Comparison of ENCODE assay signal across 8 mouse cellular contexts in the genomic region with DNA sequence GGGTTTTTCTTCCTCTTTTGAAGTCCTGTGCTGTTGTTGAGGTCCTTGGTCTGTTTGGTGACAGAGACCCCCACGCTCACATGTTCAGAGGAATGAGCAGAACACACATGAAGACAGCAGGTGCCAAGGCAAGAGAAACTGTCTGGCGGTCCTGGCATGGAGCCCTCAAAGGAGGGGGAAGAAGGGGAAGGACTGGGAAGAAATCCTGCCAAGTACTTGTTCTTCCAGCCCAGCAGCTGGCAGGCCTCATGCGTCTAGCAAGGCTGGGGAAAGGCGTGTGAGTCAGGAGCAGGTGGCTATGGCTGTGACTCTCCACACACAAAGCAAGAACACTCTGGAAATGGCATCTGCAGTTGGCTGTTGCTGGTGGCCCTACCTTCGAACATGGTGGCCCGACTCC. TPM values are rescaled to one million over a fixed set of nuclear protein-coding genes. Genes with fewer than 3 reads are reported as not detected.
DNase-seq lines count a peak whose midpoint lies in the region; ATAC-seq lines count a peak whose summit lies in the region.

No protein-coding gene starts in this region.

- no peak overlapping the region for H3K9ac ChIP-seq in forebrain, embryonic 16.5 days (replicated peaks; ENCODE audit: low read depth, low read length)
- no peak overlapping the region for H3K9ac ChIP-seq in neural tube, embryonic 15.5 days (replicated peaks)

- peaks cover 9% of the 10 kb centered on the region for H3K4me1 ChIP-seq in forebrain, embryonic 16.5 days (replicated peaks; ENCODE audit: control insufficient read depth, insufficient read depth, low read length)
- no peaks in the 10 kb centered on the region for H3K4me1 ChIP-seq in neural tube, embryonic 15.5 days

- no peaks in the 10 kb centered on the region for H3K27me3 ChIP-seq in forebrain, embryonic 16.5 days (replicated peaks; ENCODE audit: control insufficient read depth, insufficient read depth, low read length)
- no peaks in the 10 kb centered on the region for H3K27me3 ChIP-seq in neural tube, embryonic 15.5 days (replicated peaks)

- peak; percentile 79 for DNase-seq in layer of hippocampus, adult 11-12 months (ENCODE audit: low spot score)
- DNase-seq in layer of hippocampus, adult 9-10 months (ENCODE audit: low spot score), result no peak
- DNase-seq in layer of hippocampus, adult 18-20 months (ENCODE audit: low spot score in 2 of 2), result peak; percentile 75 to 76
- peak; percentile 75 for DNase-seq in lung, postnatal 14 days

- peak overlapping the region; percentile 18; the same call in 1 of the 2 replicates for H3K27ac ChIP-seq in forebrain, embryonic 16.5 days (ENCODE audit: low read length)
- H3K27ac ChIP-seq in neural tube, embryonic 15.5 days (replicated peaks), result no peak overlapping the region

- WGBS in forebrain, embryonic 16.5 days, result 35% methylated on average over 6 of the region's 6 CpGs
- 74% methylated on average over 6 of the region's 6 CpGs for WGBS in neural tube, embryonic 15.5 days

- H3K9me3 ChIP-seq in forebrain, embryonic 16.5 days (ENCODE audit: control insufficient read depth, low read length), result no peaks in the 10 kb centered on the region
- no peaks in the 10 kb centered on the region for H3K9me3 ChIP-seq in neural tube, embryonic 15.5 days (replicated peaks)

- no peak overlapping the region for H3K4me3 ChIP-seq in forebrain, embryonic 16.5 days (replicated peaks; ENCODE audit: low read length)
- no peak overlapping the region for H3K4me3 ChIP-seq in neural tube, embryonic 15.5 days (replicated peaks)

- peak; percentile 92 for ATAC-seq in forebrain, embryonic 16.5 days
- no peak for ATAC-seq in CD4-positive, CD25-positive, alpha-beta regulatory T cell, adult 4 months
- ATAC-seq in neural tube, embryonic 15.5 days (ENCODE audit: low FRiP score), result no peak
- ATAC-seq in erythroblast, adult 5-6 weeks (replicated peaks; ENCODE audit: low FRiP score, poor library complexity, severe bottlenecking), result no peak

- H3K4me2 ChIP-seq in forebrain, embryonic 16.5 days (ENCODE audit: low read length), result no peak overlapping the region
- no peak overlapping the region for H3K4me2 ChIP-seq in neural tube, embryonic 15.5 days

- H3K36me3 ChIP-seq in forebrain, embryonic 16.5 days (ENCODE audit: control insufficient read depth, insufficient read depth), result no peaks in the 10 kb centered on the region
- peaks cover 8% of the 10 kb centered on the region for H3K36me3 ChIP-seq in neural tube, embryonic 15.5 days

RNA-seq across cellular contexts. Expression of a gene that starts 12.3 kb away (rescaled TPM):
- polyA plus RNA-seq in forebrain, embryonic 16.5 days (2015; fragmentation: Nextera tagmentation; extraction: Ambion mirVana), result 0.83 and 1.5 TPM in 2 replicates
- total RNA-seq in layer of hippocampus, adult 18-20 months (2021), result 10 to 100 TPM; 12.6 to 13.4 TPM
- not detected for polyA plus RNA-seq in CD4-positive, CD25-positive, alpha-beta regulatory T cell, adult 4 months (2017; shearing (Covaris generic))
- 1.0 and 1.2 TPM in 2 replicates for polyA plus RNA-seq in neural tube, embryonic 15.5 days (2015; fragmentation: Nextera tagmentation; extraction: Ambion mirVana)
- not detected in 2 replicates for total RNA-seq in erythroblast, adult 5-6 weeks (2015; ENCODE audit: low replicate concordance)
- not detected in 2 replicates for total RNA-seq in erythroblast, adult 5-6 weeks (2017; ENCODE audit: low replicate concordance)

RNA-seq across cellular contexts. Expression of a gene that starts 13.7 kb away (rescaled TPM):
- 4.2 and 4.4 TPM in 2 replicates for polyA plus RNA-seq in forebrain, embryonic 16.5 days (2015; fragmentation: Nextera tagmentation; extraction: Ambion mirVana)
- 10 to 100 TPM; 87.9 to 90.5 TPM for total RNA-seq in layer of hippocampus, adult 18-20 months (2021)
- not detected for polyA plus RNA-seq in CD4-positive, CD25-positive, alpha-beta regulatory T cell, adult 4 months (2017; shearing (Covaris generic))
- polyA plus RNA-seq in neural tube, embryonic 15.5 days (2015; fragmentation: Nextera tagmentation; extraction: Ambion mirVana), result 6.3 and 7.5 TPM in 2 replicates
- not detected in 2 replicates for total RNA-seq in erythroblast, adult 5-6 weeks (2015; ENCODE audit: low replicate concordance)
- total RNA-seq in erythroblast, adult 5-6 weeks (2017; ENCODE audit: low replicate concordance), result not detected in 2 replicates

RNA-seq across cellular contexts. Expression of a gene that starts 29.1 kb away (rescaled TPM):
- polyA plus RNA-seq in forebrain, embryonic 16.5 days (2015; fragmentation: Nextera tagmentation; extraction: Ambion mirVana), result 15.9 and 20.8 TPM in 2 replicates
- total RNA-seq in layer of hippocampus, adult 18-20 months (2021), result 10 to 100 TPM; 73.3 to 75.5 TPM
- polyA plus RNA-seq in CD4-positive, CD25-positive, alpha-beta regulatory T cell, adult 4 months (2017; shearing (Covaris generic)), result 1 to 10 TPM; 1.4 to 1.7 TPM
- polyA plus RNA-seq in neural tube, embryonic 15.5 days (2015; fragmentation: Nextera tagmentation; extraction: Ambion mirVana), result 27.4 and 34.6 TPM in 2 replicates
- total RNA-seq in erythroblast, adult 5-6 weeks (2015; ENCODE audit: low replicate concordance), result 1.7 and 5.0 TPM in 2 replicates
- total RNA-seq in erythroblast, adult 5-6 weeks (2017; ENCODE audit: low replicate concordance), result 3.3 and 8.9 TPM in 2 replicates

RNA-seq across cellular contexts. Expression of a gene that starts 29.2 kb away (rescaled TPM):
- 84.5 and 94.4 TPM in 2 replicates for polyA plus RNA-seq in forebrain, embryonic 16.5 days (2015; fragmentation: Nextera tagmentation; extraction: Ambion mirVana)
- 10 to 100 TPM; 21.5 to 26.2 TPM for total RNA-seq in layer of hippocampus, adult 18-20 months (2021)
- polyA plus RNA-seq in CD4-positive, CD25-positive, alpha-beta regulatory T cell, adult 4 months (2017; shearing (Covaris generic)), result 10 to 100 TPM; 59.3 to 62.4 TPM
- polyA plus RNA-seq in neural tube, embryonic 15.5 days (2015; fragmentation: Nextera tagmentation; extraction: Ambion mirVana), result 90.9 and 95.4 TPM in 2 replicates
- 7.9 and 15.9 TPM in 2 replicates for total RNA-seq in erythroblast, adult 5-6 weeks (2015; ENCODE audit: low replicate concordance)
- 4.0 and 4.3 TPM in 2 replicates for total RNA-seq in erythroblast, adult 5-6 weeks (2017; ENCODE audit: low replicate concordance)

RNA-seq across cellular contexts. Expression of a gene that starts 53.6 kb away (rescaled TPM):
- 57.4 and 65.3 TPM in 2 replicates for polyA plus RNA-seq in forebrain, embryonic 16.5 days (2015; fragmentation: Nextera tagmentation; extraction: Ambion mirVana)
- total RNA-seq in layer of hippocampus, adult 18-20 months (2021), result 100 to 1,000 TPM; 445 to 503 TPM
- under 1 TPM; 0.34 to 0.59 TPM for polyA plus RNA-seq in CD4-positive, CD25-positive, alpha-beta regulatory T cell, adult 4 months (2017; shearing (Covaris generic))
- polyA plus RNA-seq in neural tube, embryonic 15.5 days (2015; fragmentation: Nextera tagmentation; extraction: Ambion mirVana), result 42.2 and 48.6 TPM in 2 replicates
- not detected in 2 replicates for total RNA-seq in erythroblast, adult 5-6 weeks (2015; ENCODE audit: low replicate concordance)
- 0.26 and 0.70 TPM in 2 replicates for total RNA-seq in erythroblast, adult 5-6 weeks (2017; ENCODE audit: low replicate concordance)
